ENCODE assay signal across 11 mouse cellular contexts in the genomic region with DNA sequence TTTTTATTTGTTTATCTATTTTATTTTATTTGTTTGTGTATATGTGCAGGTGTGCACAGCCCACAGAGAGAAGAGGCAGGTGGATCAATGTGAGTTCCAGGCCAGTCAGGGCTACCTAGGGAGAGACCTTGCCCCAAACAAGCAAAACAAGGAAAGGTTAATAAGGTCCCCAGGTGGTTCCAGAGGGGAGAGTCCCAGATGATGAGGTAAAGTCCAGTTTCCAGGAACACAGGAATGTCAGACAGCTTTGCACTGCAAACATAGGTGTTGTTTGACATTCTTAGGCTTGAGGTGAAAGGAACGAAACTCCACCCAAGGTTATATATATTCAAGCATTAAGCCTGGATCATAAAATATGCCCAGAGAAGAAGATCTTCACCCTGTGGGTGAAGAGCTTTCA.
"Had no signal": no experiment of that assay in that cellular context is flagged by ENCODE, and none has a peak within 500 bp of the region (broad histone marks: within the 10 kb centered on the region; RNA-seq: fewer than 3 reads in every experiment).

No protein-coding gene starts in this region.

- H3K9me3 ChIP-seq: hindbrain, embryonic 13.5 days; limb, embryonic 13.5 days; lung, embryonic 15.5 days; midbrain, embryonic 15.5 days; neural tube, embryonic 12.5 days had no signal

- DNase-seq: kidney, adult 8-10 months; left cerebral cortex, postnatal 4 days had no signal

- ATAC-seq: hindbrain, postnatal 0 days; midbrain, embryonic 15.5 days had no signal

- H3K9ac ChIP-seq: hindbrain, embryonic 13.5 days; limb, embryonic 13.5 days; liver, embryonic 14.5 days; lung, embryonic 15.5 days; midbrain, embryonic 15.5 days; neural tube, embryonic 12.5 days had no signal

- H3K4me3 ChIP-seq: hindbrain, embryonic 13.5 days; layer of hippocampus, adult 2 months; limb, embryonic 13.5 days; lung, embryonic 15.5 days; midbrain, embryonic 15.5 days; neural tube, embryonic 12.5 days had no signal

- H3K4me2 ChIP-seq: hindbrain, embryonic 13.5 days; limb, embryonic 13.5 days; lung, embryonic 15.5 days; midbrain, embryonic 15.5 days; neural tube, embryonic 12.5 days had no signal

- H3K4me1 ChIP-seq: hindbrain, embryonic 13.5 days; limb, embryonic 13.5 days; midbrain, embryonic 15.5 days had no signal

- H3K36me3 ChIP-seq: hindbrain, embryonic 13.5 days; limb, embryonic 13.5 days; lung, embryonic 15.5 days; midbrain, embryonic 15.5 days; neural tube, embryonic 12.5 days had no signal

- H3K27ac ChIP-seq: hindbrain, embryonic 13.5 days; hindbrain, postnatal 0 days; kidney, postnatal 0 days; layer of hippocampus, adult 2 months; limb, embryonic 13.5 days; liver, embryonic 14.5 days; lung, embryonic 15.5 days; midbrain, embryonic 15.5 days; neural tube, embryonic 12.5 days had no signal

- H3K27me3 ChIP-seq: hindbrain, embryonic 13.5 days; limb, embryonic 13.5 days; lung, embryonic 15.5 days; midbrain, embryonic 15.5 days; neural tube, embryonic 12.5 days had no signal
